Mouse (Mus musculus) limb, embryonic 12.5 days (tissue): ENCODE measurements around the gene Dnajb6. TPM values are rescaled to one million over a fixed set of nuclear protein-coding genes. Genes with fewer than 3 reads are reported as not detected.

Experiments
- ATAC-seq: fragments of 200-750 bp; cut with Nextera tagmentation; 2 replicates; pipeline ENCODE4 v1.8.0; 2017; ENCODE audit warnings: low read depth, moderate TSS enrichment; ENCODE audit not compliant: insufficient number of reproducible peaks, insufficient read depth, low FRiP score, low TSS enrichment
- H3K27ac ChIP-seq: fragments of 300-500 bp; sonication (generic); 2 replicates; pipeline ENCODE4 v1.5.1; 2016; ENCODE audit warnings: mild to moderate bottlenecking, moderate library complexity
- H3K27me3 ChIP-seq: fragments of 300-500 bp; sonication (generic); 2 replicates; pipeline ENCODE4 v1.6.1; 2016; ENCODE audit warnings: mild to moderate bottlenecking, moderate library complexity
- H3K36me3 ChIP-seq: fragments of 300-500 bp; sonication (generic); 2 replicates; pipeline ENCODE4 v1.6.1; 2016; ENCODE audit warnings: mild to moderate bottlenecking, moderate library complexity
- H3K4me1 ChIP-seq: fragments of 300-500 bp; sonication (generic); replicated peaks from 2 replicates; pipeline ENCODE4 v1.6.1; 2016
- H3K4me2 ChIP-seq: fragments of 300-500 bp; sonication (generic); 2 replicates; pipeline ENCODE4 v1.6.1; 2016; ENCODE audit warnings: mild to moderate bottlenecking, moderate library complexity
- H3K4me3 ChIP-seq: fragments of 300-500 bp; sonication (generic); replicated peaks from 2 replicates; pipeline ENCODE4 v1.5.1; 2016; ENCODE audit warnings: mild to moderate bottlenecking
- H3K9ac ChIP-seq: fragments of 300-500 bp; sonication (generic); replicated peaks from 2 replicates; pipeline ENCODE4 v1.6.1; 2016; ENCODE audit warnings: mild to moderate bottlenecking, moderate library complexity
- H3K9me3 ChIP-seq: fragments of 300-500 bp; sonication (generic); 2 replicates; pipeline ENCODE4 v1.6.1; 2016; ENCODE audit warnings: mild to moderate bottlenecking, moderate library complexity
- WGBS: fragments of 180-500 bp; shearing (Covaris S2); methylation state at CpG from one replicate; pipeline ENCODE4 v1.1.7; 2016; 5-methylcytosine and 5-hydroxymethylcytosine counted together
- polyA plus RNA-seq: library from polyadenylated mRNA; unstranded; fragments of >200 nt; fragmentation: Nextera tagmentation; extraction: Ambion mirVana; gene quantifications from 2 replicates; pipeline ENCODE4 v1.2.1, GENCODE M21; 2016

The Dnajb6 gene
- polyA plus RNA-seq, 1 experiment from 2014 or later: 173 TPM

DNA sequence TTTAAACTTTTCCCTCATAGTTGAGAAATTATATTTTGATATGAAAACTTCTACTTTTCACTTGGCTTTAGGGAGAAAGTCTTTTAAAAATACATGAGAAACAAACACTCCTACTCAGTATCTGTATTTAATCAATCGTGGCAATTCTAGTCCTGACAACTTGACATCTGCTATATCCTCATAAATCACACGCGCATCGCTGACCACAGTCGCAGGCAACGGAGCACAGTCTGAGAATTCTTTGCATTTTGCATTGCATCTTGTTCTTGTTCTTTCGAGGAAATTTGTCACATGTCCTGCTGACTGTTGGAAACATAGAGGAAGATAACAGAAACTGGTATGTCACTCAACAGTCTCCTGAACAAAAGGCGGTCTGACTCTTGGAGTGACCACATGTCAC is 116.9 kb downstream of the Dnajb6 start:
- H3K9ac ChIP-seq: no peak overlapping the region
- no peak overlapping the region for H3K4me2 ChIP-seq
- H3K9me3 ChIP-seq: no peaks in the 10 kb centered on the region
- no peaks in the 10 kb centered on the region for H3K36me3 ChIP-seq
- H3K4me3 ChIP-seq: no peak overlapping the region
- H3K27ac ChIP-seq: no peak overlapping the region
- H3K27me3 ChIP-seq: no peaks in the 10 kb centered on the region
- H3K4me1 ChIP-seq: no peaks in the 10 kb centered on the region
- WGBS: 71% methylated on average over 8 of the region's 8 CpGs
- ATAC-seq: no peak

DNA sequence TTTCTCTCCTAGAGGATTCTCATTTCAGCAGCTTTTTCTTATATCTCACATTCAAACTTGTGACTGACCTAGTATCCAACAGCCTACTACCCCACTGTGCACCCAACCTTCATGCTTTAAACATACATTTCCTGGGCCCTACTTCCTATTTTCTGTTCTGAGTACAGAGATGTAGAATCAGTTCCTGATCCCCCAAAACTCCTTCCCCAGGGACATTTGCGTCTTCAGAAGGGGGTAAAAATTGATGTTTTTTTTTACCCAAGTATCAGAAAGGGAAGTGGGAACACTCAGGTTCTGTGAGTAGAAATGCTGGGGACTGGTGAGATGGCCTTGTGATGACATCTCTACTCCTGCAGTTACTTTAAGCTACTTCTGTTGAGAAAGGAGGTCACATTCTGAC is 117.5 kb downstream of the Dnajb6 start:
- Histone ChIP-seq H3K36me3 (no peaks in the 10 kb centered on the region), H3K4me2 (no peak overlapping the region), H3K4me1 (no peaks in the 10 kb centered on the region), H3K4me3 (no peak overlapping the region), H3K27ac (no peak overlapping the region), H3K27me3 (no peaks in the 10 kb centered on the region), H3K9me3 (no peaks in the 10 kb centered on the region), H3K9ac (no peak overlapping the region)
- WGBS: 88% methylated on average over 1 of the region's 1 CpGs
- ATAC-seq: no peak

DNA sequence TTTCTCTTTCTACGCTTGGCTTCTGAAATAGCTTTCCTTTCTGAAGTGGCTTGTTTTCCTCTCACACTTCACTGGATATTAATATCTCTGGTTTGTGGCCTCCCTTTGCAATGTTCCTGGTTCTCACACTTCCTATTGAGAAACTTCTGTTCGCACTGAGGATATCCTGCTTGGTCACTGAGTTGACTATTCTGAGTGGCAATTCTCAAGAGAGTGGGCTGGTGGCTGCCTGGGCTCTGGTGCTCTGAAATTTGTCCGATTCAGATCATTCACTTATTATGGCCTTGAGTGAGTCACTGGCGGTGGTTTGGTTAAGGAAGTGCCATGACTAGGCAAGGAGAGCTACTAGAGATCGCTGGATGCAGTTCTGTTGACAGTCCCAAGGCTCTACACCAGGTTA is 118.9 kb downstream of the Dnajb6 start:
- Histone ChIP-seq H3K9ac (no peak overlapping the region), H3K4me3 (no peak overlapping the region), H3K4me2 (no peak overlapping the region), H3K27me3 (no peaks in the 10 kb centered on the region), H3K27ac (no peak overlapping the region), H3K9me3 (no peaks in the 10 kb centered on the region), H3K4me1 (no peaks in the 10 kb centered on the region), H3K36me3 (no peaks in the 10 kb centered on the region)
- 81% methylated on average over 5 of the region's 5 CpGs for WGBS
- ATAC-seq: no peak

DNA sequence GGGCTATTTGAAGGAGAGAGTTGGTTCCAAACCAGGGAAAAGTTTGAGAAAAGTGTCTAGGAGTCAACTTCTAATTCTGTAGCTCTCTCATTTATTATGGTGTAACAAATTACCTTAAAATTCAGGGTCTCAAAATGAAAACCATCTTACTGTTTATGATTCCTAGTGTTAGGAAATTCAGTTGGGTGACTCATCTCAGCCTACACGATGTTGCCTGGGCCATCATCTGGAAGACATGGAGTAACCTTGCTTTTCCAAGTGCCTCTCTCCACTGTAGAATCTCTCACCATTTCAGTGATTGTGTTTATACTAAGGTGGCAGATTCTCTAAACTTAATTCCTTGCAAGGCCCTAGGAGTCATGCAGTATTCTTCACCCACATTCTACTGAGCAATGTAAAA is 119.5 kb downstream of the Dnajb6 start:
- Histone ChIP-seq H3K36me3 (no peaks in the 10 kb centered on the region), H3K4me3 (no peak overlapping the region), H3K4me2 (no peak overlapping the region), H3K9me3 (no peaks in the 10 kb centered on the region), H3K27ac (no peak overlapping the region), H3K4me1 (no peaks in the 10 kb centered on the region), H3K27me3 (no peaks in the 10 kb centered on the region), H3K9ac (no peak overlapping the region)
- no peak for ATAC-seq
- WGBS: 65% methylated on average over 1 of the region's 1 CpGs

DNA sequence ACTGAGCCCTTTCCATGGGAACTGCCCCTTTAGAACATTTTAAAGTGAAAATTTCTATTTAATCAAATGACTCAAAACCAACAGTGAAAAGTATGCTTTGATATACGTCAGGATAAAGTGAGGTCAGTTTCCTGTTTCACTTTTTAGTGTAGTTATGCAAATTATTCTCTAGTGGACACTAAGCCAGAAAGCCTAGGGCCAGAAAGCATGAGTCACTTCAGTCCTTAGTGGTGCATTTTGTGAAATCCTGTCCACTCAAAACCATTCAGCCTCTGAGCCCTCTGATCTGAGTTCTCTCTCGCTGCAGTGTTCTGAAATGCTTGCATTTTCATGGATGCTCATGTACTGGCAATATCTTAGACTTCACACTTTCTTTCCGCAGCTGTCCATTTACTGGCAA is 126.0 kb downstream of the Dnajb6 start:
- H3K4me3 ChIP-seq: no peak overlapping the region
- H3K27ac ChIP-seq: no peak overlapping the region
- no peak for ATAC-seq
- H3K9ac ChIP-seq: no peak overlapping the region
- no peaks in the 10 kb centered on the region for H3K4me1 ChIP-seq
- no peaks in the 10 kb centered on the region for H3K9me3 ChIP-seq
- H3K27me3 ChIP-seq: no peaks in the 10 kb centered on the region
- no peak overlapping the region for H3K4me2 ChIP-seq
- WGBS: 78% methylated on average over 3 of the region's 3 CpGs
- no peaks in the 10 kb centered on the region for H3K36me3 ChIP-seq

DNA sequence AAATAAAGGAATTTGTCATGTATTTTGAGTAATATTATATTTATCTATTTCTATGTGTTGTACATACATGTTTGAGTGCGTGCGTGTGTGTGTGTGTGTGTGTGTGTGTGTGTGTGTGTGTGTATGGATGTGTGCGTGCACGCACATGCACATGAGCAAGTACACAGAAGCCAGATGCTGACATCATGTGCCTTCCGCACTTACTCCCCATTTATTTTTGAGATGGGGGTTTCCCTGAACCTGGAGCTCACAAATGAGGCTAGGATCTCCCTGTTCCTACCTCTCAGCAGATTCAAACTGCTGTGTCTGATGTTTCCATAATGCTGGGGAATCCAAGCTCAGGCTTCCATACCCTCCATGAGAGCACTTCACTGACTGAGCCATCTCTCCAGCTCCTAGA is 126.9 kb downstream of the Dnajb6 start:
- no peaks in the 10 kb centered on the region for H3K27me3 ChIP-seq
- H3K9me3 ChIP-seq: no peaks in the 10 kb centered on the region
- no peak overlapping the region for H3K27ac ChIP-seq
- ATAC-seq: no peak
- WGBS: 87% methylated on average over 5 of the region's 5 CpGs
- H3K4me3 ChIP-seq: no peak overlapping the region
- H3K4me2 ChIP-seq: no peak overlapping the region
- no peak overlapping the region for H3K9ac ChIP-seq
- no peaks in the 10 kb centered on the region for H3K4me1 ChIP-seq
- no peaks in the 10 kb centered on the region for H3K36me3 ChIP-seq

DNA sequence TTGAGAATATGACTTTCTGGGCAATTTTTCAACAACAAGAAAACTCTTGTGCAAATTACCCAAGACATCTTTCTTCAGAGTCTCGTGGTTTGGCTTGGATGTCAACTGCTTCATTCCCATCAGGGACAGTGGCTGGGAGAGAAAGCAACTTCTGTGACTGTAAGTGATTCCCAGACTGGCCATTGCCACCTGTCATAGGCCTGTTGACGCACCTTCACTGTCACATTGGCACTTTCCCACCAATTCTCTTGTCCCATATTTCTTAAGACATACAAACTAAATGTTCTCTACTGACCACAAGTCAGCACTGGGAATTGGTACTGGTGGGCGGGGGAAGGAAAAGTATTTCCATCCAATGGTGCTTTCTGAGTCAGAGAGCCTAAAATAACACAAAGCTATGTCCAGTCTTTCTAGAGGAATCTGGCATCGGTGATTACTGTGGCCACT is 128.8 kb downstream of the Dnajb6 start:
- H3K27me3 ChIP-seq: no peaks in the 10 kb centered on the region
- ATAC-seq: no peak
- WGBS: 82% methylated on average over 4 of the region's 4 CpGs
- H3K9ac ChIP-seq: no peak overlapping the region
- H3K9me3 ChIP-seq: no peaks in the 10 kb centered on the region
- no peak overlapping the region for H3K4me2 ChIP-seq
- no peak overlapping the region for H3K27ac ChIP-seq
- no peaks in the 10 kb centered on the region for H3K4me1 ChIP-seq
- no peak overlapping the region for H3K4me3 ChIP-seq
- no peaks in the 10 kb centered on the region for H3K36me3 ChIP-seq

DNA sequence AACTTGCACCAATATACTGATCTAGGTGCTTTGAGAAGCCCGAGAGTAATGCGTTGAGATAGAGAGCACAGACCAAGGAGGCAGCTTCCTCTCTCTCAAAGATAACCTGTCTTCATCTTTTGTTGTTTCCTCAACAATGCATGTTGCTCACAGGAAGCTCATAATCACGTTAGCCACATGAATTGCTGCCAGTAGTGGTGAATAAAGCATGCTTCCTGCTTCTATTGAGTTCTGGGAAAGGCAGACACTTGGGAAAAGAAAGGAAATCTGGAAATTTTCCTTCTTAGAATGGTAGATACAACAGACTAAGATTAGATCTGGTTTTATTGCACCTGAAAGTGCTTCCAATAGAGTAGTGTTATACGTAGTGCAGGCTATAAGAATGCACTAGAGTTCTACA is 129.5 kb downstream of the Dnajb6 start:
- Histone ChIP-seq H3K4me2 (no peak overlapping the region), H3K9me3 (no peaks in the 10 kb centered on the region), H3K27ac (no peak overlapping the region), H3K27me3 (no peaks in the 10 kb centered on the region), H3K4me3 (no peak overlapping the region), H3K4me1 (no peaks in the 10 kb centered on the region), H3K36me3 (no peaks in the 10 kb centered on the region), H3K9ac (no peak overlapping the region)
- WGBS: 73% methylated on average over 4 of the region's 4 CpGs
- ATAC-seq: no peak

Other genes starting within 250 kb of the Dnajb6 start
- gene Ube3c, start 166.4 kb upstream of the Dnajb6 start, polyA plus RNA-seq: 38.3 and 41.0 TPM in 2 replicates
- gene Gm5129, start 248 bp downstream of the Dnajb6 start, polyA plus RNA-seq: not detected in 2 replicates